Mouse (Mus musculus) neutrophil, adult 5-6 weeks (primary cell): ENCODE measurements around the gene Kng2. TPM values are rescaled to one million over a fixed set of nuclear protein-coding genes. Genes with fewer than 3 reads are reported as not detected.
"Not testable (repeated sequence)": the region's sequence is repeated elsewhere in the genome, so short reads cannot be mapped to it uniquely, and the experiment has no call there.

Experiments
- ATAC-seq: fragments of 151-379, 151-347 bp; 2 replicates; pipeline ENCODE4 v1.8.0; 2017; ENCODE audit warnings: mild to moderate bottlenecking, moderate TSS enrichment; ENCODE audit not compliant: insufficient number of reproducible peaks, poor library complexity, low FRiP score, severe bottlenecking; ENCODE audit errors: extremely low read depth
- total RNA-seq: library from RNA; stranded (forward); fragments of 200-1000 nt; gene quantifications from 2 replicates; pipeline ENCODE4 v1.2.3, GENCODE M21; 2017

Gene Kng2
- total RNA-seq, 1 experiment from 2014 or later = not detected

GRCm38 (mm10) chr16:22963293-22963692 lies 66.0 kb downstream of the Kng2 start:
- ATAC-seq = no peak

DNA sequence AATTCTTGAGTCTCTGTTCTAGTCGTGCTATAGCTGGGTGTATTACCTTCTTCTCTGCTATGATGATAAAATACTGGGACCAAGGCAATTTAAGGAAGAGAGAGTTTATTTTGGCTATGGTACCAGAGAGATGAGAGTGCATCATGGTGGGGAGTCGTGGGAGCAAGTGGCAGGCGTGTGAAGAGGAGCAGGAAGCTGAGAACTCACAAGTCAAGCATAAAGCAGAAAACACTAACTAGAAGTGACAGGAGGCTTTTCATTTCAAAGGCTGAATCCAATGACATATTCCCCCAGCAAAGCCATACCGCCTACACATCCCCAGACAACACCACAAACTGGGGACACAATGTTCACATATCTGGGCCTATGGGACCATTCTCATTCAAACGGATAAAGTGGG lies 67.0 kb downstream of the Kng2 start:
- no peak for ATAC-seq

GRCm38 (mm10) chr16:22961073-22961472 lies 68.2 kb downstream of the Kng2 start:
- no peak for ATAC-seq

- no peak for ATAC-seq
Measured at GRCm38 (mm10) chr16:22956085-22956439, 73.2 kb downstream of the Kng2 start.

DNA sequence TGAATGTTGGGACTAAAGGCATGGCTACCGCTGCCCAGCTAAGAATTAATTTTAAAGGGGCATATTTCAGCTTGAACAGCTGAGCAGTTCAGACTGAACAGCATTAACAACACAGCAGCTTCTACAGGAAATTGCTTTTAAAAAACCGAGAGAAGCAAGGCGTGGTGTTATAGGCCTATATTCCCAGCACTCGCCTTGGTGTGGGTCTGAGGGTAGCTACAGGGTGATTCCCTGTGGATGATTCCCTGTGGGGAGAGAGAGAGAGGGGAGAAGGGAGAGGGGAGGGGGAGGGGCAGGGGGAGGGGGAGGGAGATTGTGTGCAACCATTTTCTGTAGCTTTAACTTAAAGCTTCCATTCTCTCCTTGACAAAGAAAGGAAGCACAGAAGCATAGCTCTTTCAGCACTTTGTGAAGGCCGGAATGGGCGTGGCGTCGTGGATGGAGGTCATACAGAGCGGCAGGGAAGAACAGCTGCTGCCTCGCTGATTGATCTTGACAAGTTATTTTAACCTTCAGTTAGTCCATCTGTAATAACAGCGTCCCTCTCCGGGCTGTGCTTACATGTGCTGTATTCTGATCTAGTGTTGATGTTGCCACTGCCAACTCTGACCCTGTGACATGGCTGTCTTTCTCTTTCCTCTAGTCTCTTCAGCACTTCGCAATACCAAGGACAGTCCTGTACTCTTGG lies 73.7 kb downstream of the Kng2 start:
- ATAC-seq = no peak

GRCm38 (mm10) chr16:22953069-22953468 lies 76.2 kb downstream of the Kng2 start:
- no peak for ATAC-seq

GRCm38 (mm10) chr16:22950840-22951395 lies 78.4 kb downstream of the Kng2 start, which contains the start of gene Hrg:
Hrg (plus strand) TSS chr16:22951072.
- ATAC-seq = no peak

GRCm38 (mm10) chr16:22947371-22947770 lies 81.9 kb downstream of the Kng2 start:
- no peak for ATAC-seq

- ATAC-seq = not testable (repeated sequence)
Measured at GRCm38 (mm10) chr16:22941825-22942476, 87.3 kb downstream of the Kng2 start.

GRCm38 (mm10) chr16:22939120-22939695 lies 90.1 kb downstream of the Kng2 start:
- ATAC-seq = no peak

DNA sequence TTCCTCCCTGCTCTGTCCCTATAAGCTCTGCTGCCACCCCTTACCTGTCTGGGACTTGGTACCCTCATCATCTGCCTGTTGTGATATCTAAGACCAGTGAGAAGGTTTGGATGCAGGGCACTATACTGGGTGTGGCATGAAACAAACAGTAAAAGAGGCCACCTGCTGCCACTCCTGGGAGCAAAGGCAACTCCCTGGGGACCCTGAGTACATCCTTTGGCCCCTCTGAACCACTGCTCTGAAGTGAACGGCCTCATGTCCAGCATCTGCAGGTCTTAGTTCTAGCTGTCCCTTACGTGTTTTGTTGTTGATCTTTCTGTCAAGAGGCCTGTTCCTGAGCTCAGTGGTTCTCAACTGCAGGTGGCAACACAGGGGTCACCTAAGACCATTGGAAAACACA lies 90.7 kb downstream of the Kng2 start:
- no peak for ATAC-seq

- no peak for ATAC-seq
Measured at GRCm38 (mm10) chr16:22937631-22938030, 91.7 kb downstream of the Kng2 start.

Other genes with a start within 250 kb of the Kng2 start
- gene Crygs, start 217.9 kb downstream of the Kng2 start, total RNA-seq = not detected in 2 replicates
- gene Tbccd1, start 171.8 kb downstream of the Kng2 start, total RNA-seq = 19.2 and 22.8 TPM in 2 replicates
- 98.7 and 103 TPM in 2 replicates for gene Dnajb11, start 171.6 kb downstream of the Kng2 start, total RNA-seq
- not detected in 2 replicates for gene Ahsg, start 138.2 kb downstream of the Kng2 start, total RNA-seq
- gene Fetub, start 111.1 kb downstream of the Kng2 start, total RNA-seq = not detected in 2 replicates
- not detected in 2 replicates for gene Hrg, start 78.4 kb downstream of the Kng2 start, total RNA-seq
- not detected in 2 replicates for gene Kng1, start 28.4 kb upstream of the Kng2 start, total RNA-seq
- gene Eif4a2, start 78.0 kb upstream of the Kng2 start, total RNA-seq = 1,840 and 1,846 TPM in 2 replicates
- gene Rfc4, start 98.3 kb upstream of the Kng2 start, total RNA-seq = 6.8 and 7.1 TPM in 2 replicates
- not detected in 2 replicates for gene Adipoq, start 117.1 kb upstream of the Kng2 start, total RNA-seq
- 137 and 141 TPM in 2 replicates for gene St6gal1, start 195.3 kb upstream of the Kng2 start, total RNA-seq